Mouse (Mus musculus): ENCODE results near the gene Gcnt2. TPM values are rescaled to one million over a fixed set of nuclear protein-coding genes. Genes with fewer than 3 reads are reported as not detected.
A peak's percentile ranks its signal among the peaks of the same experiment; 100 is the strongest.

The Gcnt2 gene
- polyA plus RNA-seq, 1 experiment from 2014 or later, result 2.5 TPM

DNA sequence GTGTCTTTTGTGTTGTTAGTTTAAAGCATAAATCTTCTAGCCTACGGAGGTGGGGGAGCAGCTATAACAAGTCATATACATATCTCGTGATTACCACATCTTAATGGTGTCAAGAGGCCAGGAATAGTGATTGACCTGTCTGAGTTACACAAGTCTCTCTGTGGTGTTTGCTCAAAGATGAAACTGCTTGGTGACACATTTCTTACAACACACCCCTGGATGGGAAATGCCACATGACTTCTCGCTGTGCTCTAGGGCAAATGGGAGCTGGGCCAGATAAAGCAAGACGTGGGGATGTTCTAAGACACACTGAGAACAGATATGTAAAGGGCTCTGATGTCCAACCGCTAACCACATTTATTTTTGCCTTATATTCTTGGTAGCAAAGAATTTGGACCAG lies 111.7 kb downstream of the Gcnt2 start:
- H3K36me3 ChIP-seq (replicated peaks; ENCODE audit: insufficient read depth, low read length), result no peaks in the 10 kb centered on the region
- WGBS (ENCODE audit: insufficient replicate concordance), result 53% methylated on average over 5 of the region's 5 CpGs
- H3K4me3 ChIP-seq (ENCODE audit: low read depth, low read length), result no peak overlapping the region
- no peak overlapping the region for H3K9ac ChIP-seq (replicated peaks)
- no peaks in the 10 kb centered on the region for H3K9me3 ChIP-seq (ENCODE audit: low read length)
- no peaks in the 10 kb centered on the region for H3K27me3 ChIP-seq (ENCODE audit: insufficient read depth, low read length)
- TF ChIP-seq EP300 (IDR thresholded peaks at IDR 0.05; ENCODE audit: low read depth) (peak; percentile 87), CTCF (IDR thresholded peaks at IDR 0.05; ENCODE audit: low read depth) (no peak)
- ATAC-seq (peak; percentile 90), DNase-seq (peak; percentile 47)
- H3K4me2 ChIP-seq (ENCODE audit: low read depth, low read length), result no peak overlapping the region; the same call in 1 of the 2 replicates
- H3K27ac ChIP-seq (ENCODE audit: low read depth), result peak overlapping the region; percentile 60
- peaks cover 14% of the 10 kb centered on the region for H3K4me1 ChIP-seq (ENCODE audit: insufficient read depth)

- Histone ChIP-seq H3K36me3 (replicated peaks; ENCODE audit: insufficient read depth, low read length) (no peaks in the 10 kb centered on the region), H3K9ac (replicated peaks) (no peak overlapping the region), H3K4me1 (ENCODE audit: insufficient read depth) (peaks cover 14% of the 10 kb centered on the region), H3K27ac (ENCODE audit: low read depth) (peak overlapping the region; percentile 44; the same call in 1 of the 2 replicates), H3K4me3 (ENCODE audit: low read depth, low read length) (no peak overlapping the region), H3K4me2 (ENCODE audit: low read depth, low read length) (no peak overlapping the region), H3K9me3 (ENCODE audit: low read length) (no peaks in the 10 kb centered on the region), H3K27me3 (ENCODE audit: insufficient read depth, low read length) (no peaks in the 10 kb centered on the region)
- DNase-seq (peak; percentile 42), ATAC-seq (peak; percentile 60)
- TF ChIP-seq EP300 (IDR thresholded peaks at IDR 0.05; ENCODE audit: low read depth), result no peak
- no peak for TF ChIP-seq CTCF (IDR thresholded peaks at IDR 0.05; ENCODE audit: low read depth)
- WGBS (ENCODE audit: insufficient replicate concordance), result 81% methylated on average over 2 of the region's 2 CpGs
These were observed 112.3 kb downstream of the Gcnt2 start for GRCm38 (mm10) chr13:40971831-40972230.

GRCm38 (mm10) chr13:40972976-40973375 lies 113.4 kb downstream of the Gcnt2 start:
- WGBS (ENCODE audit: insufficient replicate concordance), result 81% methylated on average over 5 of the region's 5 CpGs
- no peaks in the 10 kb centered on the region for H3K9me3 ChIP-seq (ENCODE audit: low read length)
- H3K4me3 ChIP-seq (ENCODE audit: low read depth, low read length), result no peak overlapping the region
- no peak overlapping the region for H3K27ac ChIP-seq (ENCODE audit: low read depth)
- TF ChIP-seq CTCF (IDR thresholded peaks at IDR 0.05; ENCODE audit: low read depth) (no peak), EP300 (IDR thresholded peaks at IDR 0.05; ENCODE audit: low read depth) (no peak)
- H3K27me3 ChIP-seq (ENCODE audit: insufficient read depth, low read length), result no peaks in the 10 kb centered on the region
- ATAC-seq, result no peak
- no peak overlapping the region for H3K9ac ChIP-seq (replicated peaks)
- H3K36me3 ChIP-seq (replicated peaks; ENCODE audit: insufficient read depth, low read length), result no peaks in the 10 kb centered on the region
- no peak for DNase-seq
- no peak overlapping the region for H3K4me2 ChIP-seq (ENCODE audit: low read depth, low read length)
- peaks cover 14% of the 10 kb centered on the region for H3K4me1 ChIP-seq (ENCODE audit: insufficient read depth)

DNA sequence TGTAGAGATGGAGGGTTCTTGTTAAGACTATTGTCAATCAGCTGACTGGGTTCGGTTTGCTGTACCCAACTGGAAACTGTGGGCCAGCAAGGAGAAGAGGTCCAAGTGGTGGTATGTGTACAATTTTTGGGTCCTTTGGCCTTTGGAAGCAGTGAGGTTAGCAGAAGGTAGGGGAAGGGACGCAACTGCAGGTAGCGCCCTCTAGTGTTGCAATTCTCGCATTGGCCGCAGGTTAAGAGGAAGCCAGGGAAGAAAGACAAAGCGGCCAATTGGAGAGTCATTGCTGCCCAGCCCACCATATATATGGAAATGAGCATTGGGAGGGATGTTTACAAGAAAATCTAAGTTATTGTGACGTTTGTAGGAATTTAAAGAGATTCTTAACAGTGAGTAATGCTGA lies 118.1 kb downstream of the Gcnt2 start:
- no peak overlapping the region for H3K27ac ChIP-seq (ENCODE audit: low read depth)
- peak; percentile 76 for DNase-seq
- TF ChIP-seq CTCF (IDR thresholded peaks at IDR 0.05; ENCODE audit: low read depth) (peak; percentile 89), EP300 (IDR thresholded peaks at IDR 0.05; ENCODE audit: low read depth) (no peak)
- H3K4me3 ChIP-seq (ENCODE audit: low read depth, low read length), result no peak overlapping the region
- H3K9me3 ChIP-seq (ENCODE audit: low read length), result no peaks in the 10 kb centered on the region
- H3K4me1 ChIP-seq (ENCODE audit: insufficient read depth), result peaks cover 6% of the 10 kb centered on the region
- 23% methylated on average over 7 of the region's 7 CpGs for WGBS (ENCODE audit: insufficient replicate concordance)
- no peaks in the 10 kb centered on the region for H3K27me3 ChIP-seq (ENCODE audit: insufficient read depth, low read length)
- no peak overlapping the region for H3K4me2 ChIP-seq (ENCODE audit: low read depth, low read length)
- H3K36me3 ChIP-seq (replicated peaks; ENCODE audit: insufficient read depth, low read length), result no peaks in the 10 kb centered on the region
- no peak overlapping the region for H3K9ac ChIP-seq (replicated peaks)
- ATAC-seq, result peak; percentile 72

GRCm38 (mm10) chr13:40978652-40979051 lies 119.1 kb downstream of the Gcnt2 start:
- peaks cover 6% of the 10 kb centered on the region for H3K4me1 ChIP-seq (ENCODE audit: insufficient read depth)
- no peaks in the 10 kb centered on the region for H3K9me3 ChIP-seq (ENCODE audit: low read length)
- ATAC-seq (no peak), DNase-seq (no peak)
- H3K4me3 ChIP-seq (ENCODE audit: low read depth, low read length), result no peak overlapping the region
- H3K4me2 ChIP-seq (ENCODE audit: low read depth, low read length), result no peak overlapping the region
- H3K9ac ChIP-seq (replicated peaks), result no peak overlapping the region
- H3K27me3 ChIP-seq (ENCODE audit: insufficient read depth, low read length), result no peaks in the 10 kb centered on the region
- TF ChIP-seq EP300 (IDR thresholded peaks at IDR 0.05; ENCODE audit: low read depth) (0 out of 2 replicates have a peak, but pooled peaks have one; percentile 36), CTCF (IDR thresholded peaks at IDR 0.05; ENCODE audit: low read depth) (no peak)
- H3K36me3 ChIP-seq (replicated peaks; ENCODE audit: insufficient read depth, low read length), result no peaks in the 10 kb centered on the region
- 28% methylated on average over 4 of the region's 4 CpGs for WGBS (ENCODE audit: insufficient replicate concordance)
- H3K27ac ChIP-seq (ENCODE audit: low read depth), result peak overlapping the region; percentile 23; the same call in 1 of the 2 replicates

DNA sequence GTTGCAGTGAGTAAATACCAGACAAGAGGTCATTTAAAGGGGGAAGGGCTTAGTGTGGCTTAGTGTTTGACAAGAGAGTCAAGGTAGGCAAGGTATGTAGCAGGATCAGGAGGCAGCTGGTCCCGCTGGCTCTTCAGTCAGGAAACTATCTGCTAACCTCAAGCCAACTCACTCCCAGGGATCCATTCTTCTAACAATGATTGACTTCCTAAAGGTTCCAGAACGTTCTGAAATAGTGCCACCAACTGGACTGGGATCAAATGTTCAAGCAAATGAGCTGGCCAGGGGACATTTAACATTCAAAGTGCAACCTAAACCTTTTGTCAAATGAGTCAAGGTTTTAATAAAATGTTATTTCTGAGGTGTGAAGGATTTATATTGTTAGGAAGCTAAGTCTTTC lies 119.8 kb downstream of the Gcnt2 start:
- Histone ChIP-seq H3K4me1 (ENCODE audit: insufficient read depth) (peaks cover 6% of the 10 kb centered on the region), H3K27ac (ENCODE audit: low read depth) (peak overlapping the region; percentile 23; the same call in 1 of the 2 replicates), H3K4me2 (ENCODE audit: low read depth, low read length) (no peak overlapping the region), H3K9ac (replicated peaks) (no peak overlapping the region), H3K27me3 (ENCODE audit: insufficient read depth, low read length) (no peaks in the 10 kb centered on the region), H3K9me3 (ENCODE audit: low read length) (no peaks in the 10 kb centered on the region), H3K36me3 (replicated peaks; ENCODE audit: insufficient read depth, low read length) (no peaks in the 10 kb centered on the region), H3K4me3 (ENCODE audit: low read depth, low read length) (no peak overlapping the region)
- TF ChIP-seq CTCF (IDR thresholded peaks at IDR 0.05; ENCODE audit: low read depth) (peak; percentile 51), EP300 (IDR thresholded peaks at IDR 0.05; ENCODE audit: low read depth) (0 out of 2 replicates have a peak, but pooled peaks have one; percentile 39)
- DNase-seq, result peak; percentile 23
- 35% methylated on average over 2 of the region's 2 CpGs for WGBS (ENCODE audit: insufficient replicate concordance)
- ATAC-seq, result peak; percentile 74

Measured in liver, postnatal 0 days (tissue).